Mouse (Mus musculus): ENCODE results near the gene Otog.

- no peak for TF ChIP-seq CTCF (IDR thresholded peaks at IDR 0.05; ENCODE audit: control insufficient read depth, insufficient read depth, insufficient replicate concordance, low read depth, low read length)
- TF ChIP-seq POLR2A (IDR thresholded peaks at IDR 0.05; ENCODE audit: control insufficient read depth, low read depth, low read length), result no peak
These were observed 36.0 kb upstream of the Otog start for GRCm38 (mm10) chr7:46204775-46205174.

All from testis, adult 2 months (tissue).